Mouse (Mus musculus) spleen, postnatal 14 days (tissue): ENCODE results near the gene Phf2.

Experiments used
- DNase-seq, 2 experiments: peaks; one replicate each; pipeline ENCODE4 v3.0.0; 2021 to 2022; ENCODE audit warnings: low spot score in 2 of 2

Phf2 gene

DNA sequence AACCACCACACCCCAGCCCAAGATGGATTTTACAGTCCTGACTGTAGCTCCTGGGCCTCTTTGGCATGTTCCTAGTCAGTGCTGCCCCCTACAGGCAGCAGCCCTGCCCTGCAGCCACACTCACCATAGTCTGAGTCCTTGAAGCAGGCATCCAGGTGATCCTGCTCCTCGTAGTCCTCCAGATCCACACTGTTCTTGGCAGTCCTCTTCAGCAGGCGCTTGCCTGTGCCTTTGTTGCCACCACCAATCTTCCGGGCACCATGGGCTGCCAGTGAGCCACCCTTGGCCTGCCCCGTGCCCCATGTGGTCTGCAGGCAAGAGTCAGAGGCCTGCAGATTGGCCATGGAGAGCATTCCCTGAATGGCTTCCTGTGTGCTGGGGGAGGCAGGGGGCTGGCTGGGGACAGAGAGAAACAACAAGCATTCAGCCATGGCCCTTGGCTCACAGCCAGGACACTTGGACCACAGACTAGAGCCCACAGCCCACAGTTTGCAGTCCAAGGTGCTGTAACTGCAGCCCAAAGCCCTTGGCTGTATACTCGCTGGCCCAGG, 63.4 kb downstream of the Phf2 start:
- DNase-seq, result peak in 1 of 2 experiments; percentile 37

GRCm38 (mm10) chr13:48802181-48802580, 68.7 kb downstream of the Phf2 start:
- no peak for DNase-seq

DNA sequence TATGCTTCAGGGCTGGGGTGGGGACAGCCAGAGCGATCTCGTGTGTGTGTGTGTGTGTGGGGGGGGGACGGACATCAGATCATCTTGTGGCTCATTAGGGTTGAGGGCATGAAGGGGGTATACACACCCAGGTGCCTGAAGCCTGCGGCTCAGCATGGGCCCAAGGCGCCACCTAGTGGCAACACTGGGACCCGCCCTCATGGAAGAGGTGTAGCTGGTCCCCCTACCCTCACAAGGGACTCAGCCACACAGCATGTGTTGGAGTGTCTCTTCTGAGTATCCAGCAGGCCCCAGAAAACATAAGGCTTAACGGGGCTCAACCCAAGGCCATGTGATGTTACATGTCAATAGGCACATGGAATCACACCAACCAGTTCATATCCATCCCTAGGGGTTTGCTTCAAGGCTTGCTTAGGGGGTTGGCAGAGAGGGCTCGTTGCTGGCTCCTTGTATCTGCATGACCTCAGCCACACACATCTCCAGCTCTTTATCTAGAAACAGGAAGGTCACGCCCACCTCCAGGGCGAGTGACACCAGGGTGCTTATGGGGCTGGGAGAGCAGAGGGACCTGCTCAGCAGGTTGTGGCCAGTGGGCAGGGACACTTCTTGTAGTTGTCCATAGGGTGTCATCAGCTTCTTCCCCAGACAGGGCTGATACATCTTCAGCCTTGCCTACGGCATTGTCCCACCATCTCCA, 69.9 kb downstream of the Phf2 start:
- peak in 1 of 2 experiments; percentile 61 for DNase-seq

- DNase-seq, result no peak
These were observed 72.6 kb downstream of the Phf2 start for GRCm38 (mm10) chr13:48798256-48798771.

DNA sequence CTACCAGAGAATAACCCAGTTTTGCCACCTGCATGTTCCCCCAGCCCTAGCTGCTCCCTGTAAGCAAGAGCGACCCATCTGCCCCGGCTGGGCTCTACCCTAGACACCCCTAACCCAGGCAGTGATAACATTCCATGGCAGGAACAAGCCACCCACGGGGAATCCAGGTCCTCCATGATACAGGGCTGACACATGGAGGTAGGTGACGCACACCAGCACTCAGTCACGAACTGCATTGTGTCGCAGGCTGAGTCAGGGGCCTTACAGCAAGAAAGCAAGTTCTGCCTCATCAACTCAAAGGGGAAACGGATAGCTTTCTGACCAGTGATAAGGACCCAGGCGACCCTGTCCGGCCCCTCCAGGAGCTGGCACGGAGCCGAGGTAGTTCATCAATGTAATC, 74.0 kb downstream of the Phf2 start:
- no peak for DNase-seq

DNA sequence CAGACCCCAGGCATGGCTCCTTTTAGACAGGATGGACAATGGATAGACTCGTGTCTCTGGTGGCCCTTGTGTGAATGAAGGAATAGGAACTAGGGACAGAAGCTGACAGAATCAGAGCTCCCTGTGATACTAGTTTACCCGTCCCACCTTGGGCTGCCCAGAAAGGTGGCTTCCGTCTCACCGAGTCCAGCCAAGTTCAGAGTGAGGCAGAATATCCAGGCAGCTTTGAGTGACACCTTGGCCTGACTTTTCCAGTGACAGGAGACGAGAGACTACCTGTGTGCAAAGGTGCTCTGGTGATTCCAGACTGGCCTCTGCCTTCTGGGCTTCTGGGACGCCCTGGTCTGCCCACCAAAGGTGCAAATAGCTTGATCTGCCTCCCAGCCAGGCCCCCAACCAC, 75.2 kb downstream of the Phf2 start:
- no peak for DNase-seq

GRCm38 (mm10) chr13:48784594-48785298, 86.2 kb downstream of the Phf2 start:
- DNase-seq, result no peak

- no peak for DNase-seq
These were observed 86.8 kb downstream of the Phf2 start for GRCm38 (mm10) chr13:48784151-48784550.

- no peak for DNase-seq
These were observed 87.9 kb downstream of the Phf2 start for GRCm38 (mm10) chr13:48782727-48783725.

- no peak for DNase-seq
These were observed 90.4 kb downstream of the Phf2 start for GRCm38 (mm10) chr13:48780345-48781010.

DNA sequence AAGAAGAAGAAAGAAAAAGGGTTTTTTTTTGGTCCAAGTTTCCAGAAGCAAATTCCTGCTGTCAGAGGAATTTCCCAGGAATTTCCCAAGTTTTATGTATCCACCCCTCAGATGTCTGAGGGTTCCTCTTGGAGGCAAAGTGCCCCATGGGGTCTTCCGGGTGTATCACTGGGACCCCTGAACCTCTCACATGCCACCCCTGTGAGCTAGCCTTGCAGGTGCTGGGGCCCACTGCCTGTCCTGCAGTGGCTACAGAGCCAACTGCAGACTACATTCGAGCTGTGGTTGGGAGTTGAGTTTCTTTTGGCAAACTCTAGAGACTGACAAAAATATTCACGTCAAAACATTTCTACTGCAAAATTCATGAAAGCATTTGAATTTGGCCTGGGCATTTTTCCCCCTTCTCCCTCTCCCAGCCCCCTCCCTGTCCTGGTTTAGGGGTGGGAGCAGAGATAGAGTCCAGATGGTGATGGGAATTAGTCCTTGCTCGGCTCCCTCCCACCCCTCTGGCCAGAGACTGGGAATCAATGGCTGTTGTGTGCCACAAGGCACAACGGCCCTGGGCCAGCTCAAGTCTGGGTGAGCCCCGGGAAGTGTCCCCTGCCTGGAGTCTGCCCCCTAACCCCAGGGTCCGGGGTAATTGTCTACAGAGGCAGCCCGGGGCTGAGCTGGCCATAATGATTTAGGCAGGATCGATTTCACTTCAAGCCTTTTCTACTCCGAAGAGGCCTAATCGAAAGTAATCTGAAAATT, 91.2 kb downstream of the Phf2 start:
- no peak for DNase-seq

GRCm38 (mm10) chr13:48778138-48778537, 92.8 kb downstream of the Phf2 start:
- no peak for DNase-seq

GRCm38 (mm10) chr13:48774506-48774905, 96.4 kb downstream of the Phf2 start:
- DNase-seq, result no peak

- DNase-seq, result no peak
These were observed 102.8 kb downstream of the Phf2 start for GRCm38 (mm10) chr13:48768109-48768508.

DNA sequence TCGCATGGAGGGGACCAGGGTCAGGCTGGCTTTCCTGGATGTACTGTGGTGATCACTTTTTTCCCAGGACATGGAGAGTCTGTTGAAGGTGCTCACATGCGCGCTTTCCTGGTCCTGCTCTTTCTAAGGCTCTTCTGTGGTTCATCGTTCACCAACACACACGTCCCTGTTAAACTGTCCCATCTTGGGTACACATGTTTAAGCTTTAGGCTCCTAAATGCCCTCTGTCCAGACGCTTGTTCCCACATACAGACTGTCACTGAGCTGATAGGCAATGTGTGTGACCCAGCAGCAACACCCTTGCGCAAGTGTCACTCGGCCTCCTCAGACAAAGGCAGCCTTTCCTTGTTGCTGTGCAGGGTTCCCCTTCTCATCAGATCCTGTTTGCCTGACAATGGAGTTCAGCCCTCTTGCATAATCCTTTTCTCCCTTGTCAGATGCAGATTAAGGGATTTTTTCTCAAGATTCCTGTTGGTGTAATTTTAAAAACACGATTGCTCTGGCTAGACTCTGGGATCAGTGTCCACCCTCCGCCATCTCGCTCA, 107.1 kb downstream of the Phf2 start:
- no peak for DNase-seq

DNA sequence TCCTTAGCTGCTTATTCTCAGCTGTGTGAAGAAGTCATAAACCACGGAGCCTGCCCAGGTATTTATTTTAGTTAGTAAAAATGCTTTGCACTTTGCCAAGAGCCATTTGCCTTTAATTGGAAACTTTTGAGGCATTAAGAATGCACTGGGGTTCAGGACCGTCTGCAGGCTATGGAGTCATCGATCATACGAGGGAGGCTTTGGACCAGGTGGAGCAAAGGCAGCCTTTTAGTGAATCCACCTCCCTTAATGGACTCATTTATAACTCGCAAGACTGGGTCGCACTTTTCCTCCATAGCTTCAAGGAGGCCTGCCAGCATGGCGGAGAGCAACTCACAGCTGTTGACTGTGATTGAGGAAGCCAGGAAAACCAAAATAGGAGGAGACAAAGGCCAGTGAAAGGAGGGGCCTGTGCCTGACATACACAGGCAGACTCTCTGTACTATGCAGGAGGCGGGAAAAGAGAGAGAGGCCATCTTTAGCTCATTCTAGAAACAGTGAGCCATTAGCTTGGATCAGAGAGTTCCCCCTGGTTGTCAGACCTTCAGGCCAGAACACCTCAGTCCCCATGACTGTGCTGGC, 110.0 kb downstream of the Phf2 start:
- DNase-seq, result no peak

- DNase-seq, result no peak
These were observed 114.2 kb downstream of the Phf2 start for GRCm38 (mm10) chr13:48756769-48757168.
